Mouse (Mus musculus) kidney, postnatal 36 days (tissue): Measurements from ENCODE around the gene Gm6356.
"Not testable (repeated sequence)": the region's sequence is repeated elsewhere in the genome, so short reads cannot be mapped to it uniquely, and the experiment has no call there.

Source experiments
- DNase-seq, 2 experiments: peaks; one replicate each; pipeline ENCODE4 v3.0.0; 2021 to 2022; ENCODE audit warnings: mixed read lengths in 2 of 2

Gene Gm6356

GRCm38 (mm10) chr14:6973718-6974117 lies at the start of gene Gm6356:
TSS of gene Gm6356 (minus strand) at chr14:6973818.
- not testable (repeated sequence) for DNase-seq
